Mouse (Mus musculus): Measurements from ENCODE around the gene Fads1. TPM values are rescaled to one million over a fixed set of nuclear protein-coding genes. Genes with fewer than 3 reads are reported as not detected.

Gene Fads1
- polyA plus RNA-seq (2012; rRNA removed): 16.3 and 17.7 TPM in 2 replicates

GRCm38 (mm10) chr19:10182670-10183298 is at the start of gene Fads1:
Fads1 (plus strand) TSS chr19:10182888.

GRCm38 (mm10) chr19:10203848-10204615 is 21.3 kb downstream of the Fads1 start, which contains the start of the genes Tmem258 and Fen1:
Tmem258 (plus strand) TSS chr19:10204014.
Fen1 (minus strand) TSS chr19:10204169.

GRCm38 (mm10) chr19:10240654-10241305 is 58.1 kb downstream of the Fads1 start, which contains the start of gene Myrf:
Myrf (minus strand) TSS chr19:10240748.

Other genes starting within 250 kb of the Fads1 start
- gene Fth1, start 202.3 kb upstream of the Fads1 start, polyA plus RNA-seq (2012; rRNA removed): 7,781 and 8,169 TPM in 2 replicates
- gene Best1, start 181.3 kb upstream of the Fads1 start, polyA plus RNA-seq (2012; rRNA removed): 0.56 and 0.65 TPM in 2 replicates
- 8.3 and 9.7 TPM in 2 replicates for gene Rab3il1, start 181.2 kb upstream of the Fads1 start, polyA plus RNA-seq (2012; rRNA removed)
- gene Fads3, start 141.3 kb upstream of the Fads1 start, polyA plus RNA-seq (2012; rRNA removed): 48.1 and 52.0 TPM in 2 replicates
- 153 and 205 TPM in 2 replicates for gene Fads2, start 81.1 kb upstream of the Fads1 start, polyA plus RNA-seq (2012; rRNA removed)
- gene Tmem258, start 21.1 kb downstream of the Fads1 start, polyA plus RNA-seq (2012; rRNA removed): 107 and 109 TPM in 2 replicates
- gene Fen1, start 21.3 kb downstream of the Fads1 start, polyA plus RNA-seq (2012; rRNA removed): 10.8 and 11.0 TPM in 2 replicates
- gene Myrf, start 57.9 kb downstream of the Fads1 start, polyA plus RNA-seq (2012; rRNA removed): 2.3 TPM in 2 replicates
- gene Dagla, start 122.0 kb downstream of the Fads1 start, polyA plus RNA-seq (2012; rRNA removed): 24.6 and 25.1 TPM in 2 replicates
- 25.4 and 29.9 TPM in 2 replicates for gene Syt7, start 206.2 kb downstream of the Fads1 start, polyA plus RNA-seq (2012; rRNA removed)

Data from colon, adult 2 months (tissue).